Mouse (Mus musculus) G1E (cell line): Measurements from ENCODE around the gene Dnajc13.

ENCODE experiments used
- CTCF ChIP-seq: IDR thresholded peaks from 2 replicates; pipeline ENCODE4 v1.5.1; 2012; ENCODE audit warnings: low read depth, low read length, inconsistent platforms, mixed read lengths
- GATA1 ChIP-seq: IDR thresholded peaks from 2 replicates; pipeline ENCODE4 v1.6.1; 2012; ENCODE audit warnings: borderline replicate concordance, low read length, inconsistent platforms, mixed read lengths

DNA sequence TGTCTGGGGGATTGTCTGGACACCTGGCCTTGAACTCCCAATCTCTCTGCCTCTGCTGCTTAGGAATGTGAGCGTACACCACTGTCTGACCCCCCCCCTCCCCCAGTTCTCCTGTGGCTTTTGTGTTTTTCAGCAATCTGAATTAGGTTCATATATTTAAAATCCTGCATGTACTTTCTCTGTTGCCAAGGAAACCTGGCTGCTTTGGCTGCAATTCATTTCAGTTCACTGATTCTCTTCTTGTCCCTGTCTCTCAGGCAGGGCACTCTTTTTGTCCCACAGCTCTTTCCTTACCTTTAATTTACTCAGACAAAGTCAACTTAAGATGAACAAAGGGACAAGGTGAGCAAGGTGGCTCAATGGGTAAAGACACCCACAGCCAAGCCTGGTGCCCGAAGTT lies 134.6 kb downstream of the Dnajc13 start:
- TF ChIP-seq GATA1 (no peak), CTCF (no peak)
